ENCODE assay signal across 29 mouse cellular contexts in genomic region chr5:117584428-117584827, GRCm38 (mm10).
DNase-seq lines count a peak whose midpoint lies in the region; ATAC-seq and TF ChIP-seq lines count a peak whose summit lies in the region.
"Had no signal": no experiment of that assay in that cellular context is flagged by ENCODE, and none has a peak within 500 bp of the region (broad histone marks: within the 10 kb centered on the region; RNA-seq: fewer than 3 reads in every experiment).

No protein-coding gene starts in this region.

- H3K27ac ChIP-seq in cerebellum, adult 2 months (ENCODE audit: insufficient read depth, low read length) = no peak overlapping the region
- no peak overlapping the region for H3K27ac ChIP-seq in intestine, postnatal 0 days (ENCODE audit: low read depth, low read length)
- H3K27ac ChIP-seq in intestine, embryonic 15.5 days = no peak overlapping the region
- H3K27ac ChIP-seq in lung, embryonic 14.5 days (ENCODE audit: low read depth) = no peak overlapping the region
- H3K27ac ChIP-seq: forebrain, embryonic 13.5 days; hindbrain, embryonic 14.5 days; limb, embryonic 13.5 days; liver, embryonic 13.5 days; lung, embryonic 15.5 days; midbrain, embryonic 12.5 days; neural tube, embryonic 12.5 days had no signal

- H3K4me1 ChIP-seq in cerebellum, adult 2 months (ENCODE audit: control insufficient read depth, insufficient read depth, low read length) = no peaks in the 10 kb centered on the region
- H3K4me1 ChIP-seq in intestine, postnatal 0 days (replicated peaks; ENCODE audit: control insufficient read depth, insufficient read depth, low read length) = no peaks in the 10 kb centered on the region
- no peaks in the 10 kb centered on the region for H3K4me1 ChIP-seq in intestine, embryonic 15.5 days (replicated peaks)
- H3K4me1 ChIP-seq in lung, embryonic 14.5 days (ENCODE audit: insufficient read depth) = no peaks in the 10 kb centered on the region
- H3K4me1 ChIP-seq: limb, embryonic 13.5 days; liver, embryonic 13.5 days; lung, embryonic 15.5 days; midbrain, embryonic 12.5 days; neural tube, embryonic 12.5 days had no signal

- no peak for ATAC-seq in intestine, postnatal 0 days
- no peak for ATAC-seq in intestine, embryonic 15.5 days
- ATAC-seq in lung, embryonic 14.5 days (ENCODE audit: insufficient read depth) = no peak
- ATAC-seq: CD4-positive, CD25-positive, alpha-beta regulatory T cell, adult 4 months; forebrain, embryonic 13.5 days; intestine, embryonic 16.5 days; Patski had no signal

- WGBS in cerebellum, adult 2 months = 50% methylated on average over 1 of the region's 1 CpGs
- 37% methylated on average over 1 of the region's 1 CpGs for WGBS in intestine, postnatal 0 days
- 55% methylated on average over 1 of the region's 1 CpGs for WGBS in intestine, embryonic 15.5 days
- WGBS in lung, embryonic 14.5 days = 38% methylated on average over 1 of the region's 1 CpGs

- H3K4me3 ChIP-seq in cerebellum, adult 2 months (replicated peaks; ENCODE audit: insufficient read depth, low read depth, low read length) = no peak overlapping the region
- H3K4me3 ChIP-seq in intestine, postnatal 0 days (ENCODE audit: low read depth, low read length) = no peak overlapping the region
- no peak overlapping the region for H3K4me3 ChIP-seq in intestine, embryonic 15.5 days (replicated peaks)
- no peak overlapping the region for H3K4me3 ChIP-seq in lung, embryonic 14.5 days (ENCODE audit: low read depth, low read length)
- H3K4me3 ChIP-seq: forebrain, embryonic 13.5 days; heart, embryonic 12.5 days; limb, embryonic 13.5 days; liver, embryonic 13.5 days; lung, embryonic 15.5 days; midbrain, embryonic 12.5 days; neural tube, embryonic 12.5 days had no signal

- no peak for DNase-seq in cerebellum, adult 2 months
- DNase-seq in cerebellum, postnatal 4 days (ENCODE audit: low spot score in 2 of 2) = no peak
- DNase-seq in lung, embryonic 14.5 days = no peak
- no peak for DNase-seq in lung, postnatal 14 days
- DNase-seq in brain, embryonic 14.5 days (ENCODE audit: low read depth) = no peak
- DNase-seq in MN1 (ENCODE audit: low spot score) = no peak
- DNase-seq: adrenal gland, adult 2 months; cerebellum, adult 18-20 months; cerebellum, postnatal 25 days; gastrocnemius, postnatal 10 days; heart, adult 11 months; heart, postnatal 14 days; kidney, postnatal 10 days; liver, embryonic 13.5 days; right cerebral cortex, postnatal 14 days; spleen, adult 18-20 months; thymus, postnatal 14 days had no signal

- no peak overlapping the region for H3K9ac ChIP-seq in intestine, postnatal 0 days (ENCODE audit: low read depth, low read length)
- no peak overlapping the region for H3K9ac ChIP-seq in intestine, embryonic 15.5 days
- H3K9ac ChIP-seq in lung, embryonic 14.5 days = no peak overlapping the region
- H3K9ac ChIP-seq: forebrain, embryonic 13.5 days; heart, embryonic 12.5 days; hindbrain, embryonic 14.5 days; limb, embryonic 13.5 days; liver, embryonic 13.5 days; lung, embryonic 15.5 days; midbrain, embryonic 12.5 days; neural tube, embryonic 12.5 days had no signal

- no peaks in the 10 kb centered on the region for H3K36me3 ChIP-seq in intestine, postnatal 0 days (ENCODE audit: control insufficient read depth, insufficient read depth)
- no peaks in the 10 kb centered on the region for H3K36me3 ChIP-seq in intestine, embryonic 15.5 days
- no peaks in the 10 kb centered on the region for H3K36me3 ChIP-seq in lung, embryonic 14.5 days (ENCODE audit: insufficient read depth)
- H3K36me3 ChIP-seq: heart, embryonic 12.5 days; limb, embryonic 13.5 days; liver, embryonic 13.5 days; lung, embryonic 15.5 days; midbrain, embryonic 12.5 days; neural tube, embryonic 12.5 days had no signal

- TF ChIP-seq CTCF in cerebellum, adult 2 months (IDR thresholded peaks at IDR 0.05; ENCODE audit: borderline replicate concordance, insufficient read depth, low read depth, low read length) = peak; percentile 26; the same call in 1 of the 2 replicates
- peak; percentile 51 for TF ChIP-seq CTCF in intestine, postnatal 0 days (IDR thresholded peaks at IDR 0.05; ENCODE audit: low read depth)
- peak; percentile 53 for TF ChIP-seq CTCF in lung, embryonic 14.5 days (IDR thresholded peaks at IDR 0.05; ENCODE audit: low read depth)
- TF ChIP-seq CTCF in brain, embryonic 14.5 days (IDR thresholded peaks at IDR 0.05; ENCODE audit: borderline replicate concordance, extremely low read depth, insufficient read depth, insufficient read length) = peak; percentile 26; the same call in 1 of the 2 replicates

- no peaks in the 10 kb centered on the region for H3K27me3 ChIP-seq in cerebellum, adult 2 months (ENCODE audit: control insufficient read depth, insufficient read depth, low read length)
- no peaks in the 10 kb centered on the region for H3K27me3 ChIP-seq in intestine, postnatal 0 days (replicated peaks; ENCODE audit: control insufficient read depth, insufficient read depth, low read length)
- H3K27me3 ChIP-seq in intestine, embryonic 15.5 days (replicated peaks) = no peaks in the 10 kb centered on the region
- H3K27me3 ChIP-seq in lung, embryonic 14.5 days (ENCODE audit: insufficient read depth, low read length) = no peaks in the 10 kb centered on the region
- H3K27me3 ChIP-seq: forebrain, embryonic 13.5 days; heart, embryonic 12.5 days; limb, embryonic 13.5 days; liver, embryonic 13.5 days; lung, embryonic 15.5 days; midbrain, embryonic 12.5 days; neural tube, embryonic 12.5 days had no signal

- no peaks in the 10 kb centered on the region for H3K9me3 ChIP-seq in intestine, postnatal 0 days (ENCODE audit: control insufficient read depth)
- no peaks in the 10 kb centered on the region for H3K9me3 ChIP-seq in intestine, embryonic 15.5 days
- no peaks in the 10 kb centered on the region for H3K9me3 ChIP-seq in lung, embryonic 14.5 days (ENCODE audit: low read depth, low read length)
- H3K9me3 ChIP-seq: forebrain, embryonic 13.5 days; heart, embryonic 12.5 days; limb, embryonic 13.5 days; liver, embryonic 13.5 days; lung, embryonic 15.5 days; midbrain, embryonic 12.5 days; neural tube, embryonic 12.5 days had no signal

- no peak for TF ChIP-seq POLR2A in cerebellum, adult 2 months (IDR thresholded peaks at IDR 0.05; ENCODE audit: borderline replicate concordance, insufficient read depth, low read length)
- no peak for TF ChIP-seq POLR2A in brain, embryonic 14.5 days (IDR thresholded peaks at IDR 0.05; ENCODE audit: borderline replicate concordance, extremely low read depth, insufficient read depth, insufficient read length, poor library complexity, severe bottlenecking)

- no peak overlapping the region for H3K4me2 ChIP-seq in intestine, postnatal 0 days (replicated peaks; ENCODE audit: low read depth)
- no peak overlapping the region for H3K4me2 ChIP-seq in intestine, embryonic 15.5 days (replicated peaks)
- H3K4me2 ChIP-seq in lung, embryonic 14.5 days = no peak overlapping the region
- H3K4me2 ChIP-seq: forebrain, embryonic 13.5 days; heart, embryonic 12.5 days; hindbrain, embryonic 14.5 days; limb, embryonic 13.5 days; liver, embryonic 13.5 days; lung, embryonic 15.5 days; midbrain, embryonic 12.5 days; neural tube, embryonic 12.5 days had no signal
